Mouse (Mus musculus) small intestine, adult 2 months (tissue): Measurements from ENCODE around the gene Mrpl14.

Experiments used
- CTCF ChIP-seq: fragments of 200-500 bp; IDR thresholded peaks from 2 replicates; pipeline ENCODE4 v1.5.1; 2012; ENCODE audit warnings: low read depth, mild to moderate bottlenecking, control low read depth, inconsistent platforms, low read length, moderate library complexity, mixed read lengths; ENCODE audit not compliant: insufficient replicate concordance, insufficient read length; ENCODE audit errors: extremely low read depth
- POLR2A ChIP-seq: fragments of 200-500 bp; IDR thresholded peaks from 2 replicates; pipeline ENCODE4 v1.6.1; 2012; ENCODE audit warnings: low read depth, mild to moderate bottlenecking, control low read depth, inconsistent platforms, low read length, moderate library complexity

DNA sequence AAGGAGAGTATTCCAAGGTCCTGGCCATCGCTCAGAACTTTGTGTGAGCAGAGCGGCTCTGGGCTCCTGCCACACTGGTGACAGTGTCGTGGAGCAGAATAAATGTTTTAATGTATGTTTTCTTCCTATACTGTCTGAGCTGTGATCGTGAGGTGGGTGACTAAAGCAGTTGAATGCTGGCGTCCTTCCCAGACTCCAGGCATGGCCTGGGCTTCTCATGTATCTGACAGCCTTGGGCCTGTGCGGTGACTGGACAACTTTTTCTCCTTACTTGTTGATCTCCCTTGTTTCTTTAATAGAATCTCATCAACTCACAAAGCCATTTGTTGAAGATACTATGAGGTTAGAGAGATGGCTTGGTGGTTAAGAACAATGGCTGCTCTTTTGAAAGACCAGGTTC, 12.2 kb downstream of the Mrpl14 start:
- TF ChIP-seq CTCF (no peak), POLR2A (no peak)
